Mouse (Mus musculus): Measurements from ENCODE around the gene Jmjd7.
A peak's percentile ranks its signal among the peaks of the same experiment; 100 is the strongest.

Jmjd7 gene

DNA sequence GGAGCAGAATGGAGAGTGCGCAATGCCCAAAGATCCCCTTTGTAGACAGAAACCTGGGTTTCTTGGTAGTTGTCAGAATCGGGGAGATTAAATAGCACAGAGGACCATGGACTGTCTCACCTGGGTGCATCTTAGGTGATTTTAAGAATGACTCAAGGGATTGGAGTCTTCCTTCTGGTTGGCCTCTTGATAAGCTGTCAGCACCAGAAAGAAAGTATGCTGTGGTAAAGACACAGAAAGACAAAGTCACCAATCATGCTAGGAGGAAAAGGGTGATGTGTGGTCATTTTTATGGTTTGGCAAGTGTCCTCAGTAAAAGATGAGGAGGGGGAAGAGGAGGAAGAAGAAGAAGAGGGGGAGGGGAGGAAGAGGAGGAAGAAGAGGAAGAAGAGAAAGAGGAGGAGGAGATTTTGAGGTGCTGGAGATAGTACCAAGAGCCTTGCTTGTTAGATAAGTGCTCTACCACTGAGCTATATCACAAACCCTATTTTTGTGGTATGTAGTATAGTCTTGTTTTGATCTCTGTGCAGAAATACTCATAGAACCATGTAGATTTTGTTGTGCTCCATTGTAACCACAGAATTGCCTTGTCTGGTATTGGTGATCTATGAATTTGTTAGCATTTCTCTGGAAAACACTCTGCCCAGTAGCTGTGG, 13.3 kb upstream of the Jmjd7 start:
- DNase-seq = no peak

DNA sequence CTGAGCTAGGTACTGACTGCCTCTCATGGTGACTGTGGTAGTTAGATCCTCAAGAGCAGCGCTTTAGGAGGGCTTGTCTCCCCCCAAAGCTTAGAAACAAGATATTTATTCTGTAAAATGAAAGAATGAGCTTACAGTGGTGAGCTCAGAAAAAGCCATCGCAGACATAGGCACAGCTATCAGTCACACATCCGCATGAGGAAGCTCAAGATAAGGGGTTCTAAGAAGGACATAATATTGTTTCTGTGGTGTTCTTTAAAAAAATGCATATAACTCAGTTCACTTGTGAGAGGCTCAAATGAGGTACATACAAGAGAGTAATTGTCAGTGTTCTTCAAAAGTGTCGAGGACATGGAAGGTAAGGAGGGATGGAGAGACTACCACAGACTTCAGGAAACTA, 11.4 kb upstream of the Jmjd7 start:
- DNase-seq = no peak

DNA sequence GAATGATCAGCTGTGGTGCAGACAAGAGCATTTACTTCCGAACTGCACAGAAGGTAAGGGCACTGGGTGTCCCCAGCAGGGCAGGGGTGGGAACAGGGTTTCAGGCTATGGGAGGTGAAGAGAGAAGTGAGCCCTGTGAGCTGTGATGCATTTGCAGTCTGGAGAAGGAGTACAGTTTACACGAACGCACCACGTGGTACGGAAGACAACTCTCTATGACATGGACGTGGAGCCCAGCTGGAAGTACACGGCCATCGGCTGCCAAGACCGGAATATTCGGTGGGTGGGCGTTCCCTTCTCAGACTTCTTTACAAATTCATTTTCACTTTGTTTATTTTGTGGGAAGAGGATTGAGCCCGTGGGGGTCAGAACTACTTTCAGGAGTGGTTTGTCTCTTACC, 9.7 kb upstream of the Jmjd7 start:
- DNase-seq = no peak

DNA sequence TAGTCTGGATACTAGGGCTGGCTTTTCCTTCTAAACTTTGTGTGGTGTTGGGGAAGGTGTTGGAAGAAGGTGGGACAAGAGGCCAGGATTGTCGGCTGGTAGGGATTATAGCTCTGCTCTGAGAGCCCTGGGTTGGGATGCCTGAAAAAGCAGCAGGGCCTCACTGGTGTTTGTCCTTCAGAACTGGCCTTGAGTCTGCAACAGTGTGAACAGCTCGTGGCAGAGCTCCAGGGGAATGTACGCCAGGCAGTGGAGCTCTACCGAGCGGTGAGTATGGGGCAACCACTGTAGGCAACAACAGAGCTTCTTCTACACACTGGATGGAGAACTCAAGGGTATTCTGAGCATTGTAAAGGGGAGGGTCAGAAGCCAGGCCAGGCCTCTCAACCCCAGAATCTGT, 2.9 kb upstream of the Jmjd7 start:
- no peak for DNase-seq

DNA sequence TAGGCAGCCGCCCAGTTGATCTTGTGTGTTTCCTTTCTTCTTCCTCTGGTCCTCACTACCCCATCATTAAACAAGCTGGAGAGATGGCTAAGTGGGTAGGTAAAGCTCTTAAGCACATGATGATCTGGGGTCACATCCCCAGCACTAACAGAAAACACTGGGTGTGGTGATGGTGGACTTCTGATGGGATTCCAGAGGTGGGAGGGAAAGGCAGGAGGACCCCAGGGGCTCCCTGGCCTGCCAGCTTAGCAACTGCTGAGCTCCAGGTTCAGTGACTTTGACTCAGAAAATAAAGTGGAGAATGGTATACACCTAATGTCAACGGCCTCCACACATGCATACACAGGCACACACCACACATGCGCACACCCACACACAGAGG, 658 bp downstream of the Jmjd7 start:
- DNase-seq = no peak

DNA sequence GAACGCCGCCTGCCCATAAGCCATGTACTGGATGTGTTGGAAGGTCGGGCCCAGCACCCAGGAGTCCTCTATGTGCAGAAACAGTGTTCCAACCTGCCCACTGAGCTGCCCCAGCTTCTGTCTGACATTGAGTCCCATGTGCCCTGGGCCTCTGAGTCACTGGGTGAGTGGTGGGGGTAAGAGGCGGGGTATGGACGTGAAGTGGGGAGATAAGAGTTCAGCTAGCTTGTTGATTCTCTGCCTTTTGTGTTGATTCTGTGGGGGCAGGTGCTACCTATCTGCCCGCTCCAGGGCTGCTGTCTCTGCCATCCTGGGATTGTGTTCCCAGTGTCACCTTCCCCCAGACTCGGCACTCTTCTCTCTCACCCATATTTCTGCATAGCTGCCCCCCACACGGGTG, 3.1 kb downstream of the Jmjd7 start:
- no peak for DNase-seq

DNA sequence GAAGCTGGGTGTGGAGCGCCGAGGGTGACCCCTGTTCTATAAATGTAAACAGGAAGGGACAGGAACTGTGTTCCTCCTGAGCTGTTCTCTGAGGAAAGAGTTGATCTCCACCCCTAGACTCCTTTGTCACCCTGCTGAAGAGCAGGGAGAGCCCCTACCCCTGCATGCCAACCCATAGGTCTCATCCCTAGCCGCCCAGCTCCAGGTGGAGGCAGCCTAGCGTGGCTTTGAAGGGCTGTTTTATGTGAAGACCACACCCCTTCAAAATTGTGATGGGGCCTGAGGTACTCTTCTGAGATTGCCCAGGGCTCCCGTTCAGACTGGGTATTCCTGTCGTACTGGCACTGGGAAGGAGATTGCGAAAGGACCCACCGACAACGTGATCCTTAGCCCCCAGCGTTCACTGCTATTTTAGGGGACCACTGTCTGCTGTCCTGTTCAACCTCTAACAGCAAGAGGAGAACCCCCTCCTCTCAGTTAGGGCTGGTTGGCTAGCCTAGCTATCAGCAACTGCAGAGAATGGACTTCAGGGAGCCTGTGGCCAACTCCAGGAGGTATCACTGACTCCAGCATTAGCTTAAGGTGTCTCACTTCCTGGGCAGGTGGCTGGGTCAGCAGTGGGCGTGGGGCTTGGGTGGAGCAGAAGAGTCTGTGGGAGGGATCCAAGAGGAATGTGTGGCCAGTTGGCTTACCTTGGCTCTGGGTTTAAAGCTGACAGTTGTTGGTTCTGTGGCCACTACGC, 5.6 kb downstream of the Jmjd7 start, which contains the start of gene Pla2g4b:
Gene Pla2g4b (plus strand): TSS at position 692 of the 742 bp plus-strand sequence.
- DNase-seq = no peak

DNA sequence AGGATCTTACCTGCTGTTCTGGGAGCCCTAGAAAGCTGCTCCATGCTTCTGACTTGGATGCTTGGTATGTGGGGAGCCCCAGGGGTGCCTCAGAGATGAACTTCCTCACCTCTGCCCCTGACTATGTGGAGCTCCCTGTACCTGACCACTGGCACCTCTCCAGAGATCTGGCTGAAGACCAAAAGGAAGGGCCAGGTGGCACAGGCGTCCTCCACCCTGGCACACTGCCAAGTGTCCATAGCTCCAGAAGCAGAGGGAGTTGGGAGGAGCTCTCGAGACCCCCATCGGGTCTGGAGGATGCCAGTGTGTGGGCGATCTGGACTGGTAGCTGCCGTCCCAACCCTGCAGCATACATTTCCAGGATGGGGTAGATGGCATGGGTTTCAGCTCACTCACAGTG, 6.4 kb downstream of the Jmjd7 start:
- peak; percentile 73 to 83 for DNase-seq

DNA sequence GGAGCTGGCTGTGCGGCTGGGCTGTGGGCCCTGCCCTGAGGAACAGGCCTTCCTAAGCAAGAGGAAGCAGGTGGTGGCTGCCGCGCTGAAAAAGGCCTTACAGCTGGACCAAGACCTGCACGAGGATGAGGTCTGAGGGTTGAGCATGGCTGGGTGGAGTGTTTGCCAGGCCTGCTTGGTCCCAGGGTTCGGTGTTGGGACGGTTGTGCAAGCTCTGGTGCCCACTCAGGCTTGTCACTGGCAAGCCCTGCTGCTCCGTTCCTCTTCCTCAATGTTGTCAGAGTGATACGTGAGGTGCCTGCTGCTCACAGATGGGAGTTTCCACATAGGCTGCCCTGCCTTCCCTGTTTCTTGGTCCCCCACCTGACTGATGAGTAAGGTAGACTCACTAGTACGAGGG, 10.5 kb downstream of the Jmjd7 start:
- DNase-seq = no peak

DNA sequence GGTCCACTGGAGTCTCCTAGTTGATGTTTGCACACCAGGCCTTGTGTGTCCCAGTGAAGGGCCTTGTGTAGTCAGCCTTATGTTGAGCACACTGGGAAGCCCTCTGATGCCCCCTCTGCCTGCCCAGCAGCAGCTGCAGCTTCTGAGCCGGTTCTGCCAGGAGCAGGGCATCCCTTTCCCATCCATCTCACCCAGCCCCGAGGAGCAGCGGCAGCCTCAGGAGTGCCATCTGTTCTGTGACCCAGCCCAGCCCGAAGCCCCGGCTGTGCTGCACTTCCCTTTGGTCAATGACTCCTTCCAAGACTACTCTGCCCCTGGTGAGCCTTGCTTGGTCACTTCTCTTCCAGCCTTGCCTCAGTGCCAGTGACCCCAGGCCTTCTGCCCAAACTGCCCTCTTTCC, 13.7 kb downstream of the Jmjd7 start:
- DNase-seq = peak; percentile 58 to 64

DNA sequence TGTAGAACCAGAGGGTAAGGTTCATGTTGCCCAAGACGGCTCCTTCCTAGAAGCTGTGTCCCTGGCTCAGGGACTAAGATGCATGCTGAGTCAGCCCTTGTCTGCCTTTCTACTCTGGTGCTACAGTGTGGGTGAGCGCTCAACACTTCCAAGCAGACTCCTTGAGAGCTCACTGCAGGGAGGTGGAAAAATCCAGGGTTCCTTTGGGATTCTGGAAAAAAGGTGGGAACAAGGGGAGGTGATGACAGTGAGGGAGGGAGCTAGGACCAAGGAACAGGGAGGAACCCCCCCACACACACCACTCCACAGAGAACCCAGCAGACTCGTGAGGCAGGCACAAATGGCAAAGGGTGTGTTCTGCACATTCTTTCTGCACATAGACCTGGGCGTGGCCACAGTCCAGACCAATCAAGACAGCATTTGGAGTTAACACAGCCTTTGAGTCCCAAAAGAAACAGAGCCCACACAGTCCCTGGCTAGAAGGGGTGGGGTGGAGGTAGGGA, 16.9 kb downstream of the Jmjd7 start:
- no peak for DNase-seq

DNA sequence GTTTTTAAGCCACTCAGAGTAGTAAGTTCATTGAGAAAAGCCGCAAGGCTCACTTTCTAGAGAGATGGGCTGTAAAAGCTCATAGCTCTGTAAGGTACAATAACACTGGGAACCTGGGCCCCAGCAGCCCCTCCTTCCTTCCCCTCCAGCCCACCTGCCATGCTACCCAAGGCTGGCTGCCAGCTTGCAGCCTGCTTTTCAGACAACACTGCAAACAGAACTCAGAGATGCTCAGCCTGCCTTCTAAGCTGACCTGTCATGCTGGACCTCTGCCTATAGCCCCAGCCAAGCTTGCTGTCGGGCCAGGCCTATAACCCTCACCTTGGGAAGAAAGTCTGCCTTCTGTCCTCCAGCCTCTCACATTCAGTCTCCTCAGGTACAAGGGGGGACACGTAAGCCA, 17.4 kb downstream of the Jmjd7 start:
- DNase-seq = peak in 1 of 2 experiments; percentile 32

DNA sequence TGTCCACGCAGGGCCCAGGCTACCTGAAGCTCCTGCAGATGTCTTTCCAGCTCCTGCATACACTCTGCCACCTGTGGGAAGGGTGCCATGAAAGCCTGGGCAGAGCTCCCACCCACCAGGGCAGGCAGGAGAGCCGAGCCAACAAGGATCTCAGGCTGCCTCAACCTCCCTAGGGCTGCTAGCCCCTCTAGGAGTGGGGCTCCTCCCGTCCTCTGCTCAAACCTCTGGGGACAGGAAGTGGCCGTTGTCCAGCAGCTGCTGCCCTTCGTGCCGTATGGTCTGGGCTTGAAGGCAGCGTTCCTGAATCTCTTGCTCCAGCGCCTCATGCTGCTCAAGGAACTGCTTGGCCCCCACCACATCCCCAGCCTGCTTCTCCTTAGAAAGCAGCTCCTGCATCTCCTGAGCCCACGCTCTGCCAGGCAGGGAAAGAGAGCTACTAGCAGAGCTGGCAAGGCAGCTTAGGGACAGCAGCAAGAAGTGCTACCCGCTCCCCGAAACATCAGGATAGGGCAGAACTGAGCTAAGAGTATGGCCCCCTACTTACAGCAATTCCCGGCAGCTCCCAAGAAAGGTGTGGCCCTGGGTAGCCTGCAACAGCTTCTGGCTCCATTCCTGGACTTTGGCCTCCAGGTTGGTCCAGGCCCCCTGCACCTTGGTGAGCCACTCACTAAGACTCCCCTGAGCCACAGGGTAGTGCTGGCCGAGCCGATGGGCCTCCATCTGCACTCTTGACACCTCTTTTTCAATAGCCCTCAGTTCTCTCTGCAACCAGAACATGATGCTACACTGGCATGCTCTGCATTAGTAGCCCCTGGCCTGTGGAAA, 19.4 kb downstream of the Jmjd7 start:
- no peak for DNase-seq

DNA sequence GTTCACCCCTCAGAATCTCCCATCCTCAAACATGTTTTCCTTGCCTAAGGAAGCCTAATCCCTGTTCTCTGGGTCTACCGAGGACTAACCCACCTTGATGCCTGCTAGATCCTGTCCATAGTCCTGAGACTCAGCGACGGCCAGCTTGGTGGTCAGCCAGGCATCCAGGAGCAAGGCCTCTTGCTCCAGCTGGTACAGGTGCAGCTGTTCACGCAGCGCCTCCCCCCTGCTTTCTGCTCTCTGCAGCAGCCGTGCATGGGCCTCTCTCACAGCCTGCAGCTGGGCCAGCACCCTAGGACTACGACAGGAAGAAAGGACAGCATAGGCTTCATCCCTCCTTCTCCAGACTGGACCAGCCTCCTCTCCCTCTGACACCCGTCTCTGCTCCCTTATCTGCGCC, 20.9 kb downstream of the Jmjd7 start:
- no peak for DNase-seq

DNA sequence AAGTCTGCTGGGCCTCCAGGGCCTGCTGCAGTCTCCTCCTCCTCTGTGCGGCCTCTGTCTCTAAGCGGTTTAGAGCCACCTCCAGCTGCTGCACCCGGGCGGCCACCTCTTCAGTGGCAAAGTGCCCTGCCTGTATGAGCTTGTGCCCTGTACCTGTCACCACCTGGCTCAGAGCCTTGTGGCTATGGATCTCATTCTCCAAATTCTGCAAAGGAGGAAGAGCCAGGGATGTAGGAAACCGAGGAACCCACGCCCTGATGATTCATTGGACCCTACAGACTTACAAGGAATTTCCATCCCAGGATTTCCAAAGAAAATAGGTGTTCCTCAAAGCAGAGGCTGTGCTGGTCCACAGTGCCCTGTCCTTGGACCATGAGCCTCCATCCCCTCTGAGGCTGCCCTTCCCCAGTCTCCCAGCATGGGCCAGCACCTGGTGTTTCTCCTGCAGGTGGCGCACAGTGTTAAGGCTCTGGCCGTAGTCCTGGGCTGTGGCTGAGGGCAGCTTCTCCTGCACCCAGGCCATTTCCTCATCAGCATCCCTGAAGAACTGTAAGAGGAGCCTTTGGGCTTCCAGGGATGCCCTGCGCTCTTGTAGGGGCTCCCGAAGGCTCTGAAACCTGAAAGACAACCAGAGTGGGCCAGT, 22.5 kb downstream of the Jmjd7 start:
- DNase-seq = peak; percentile 47 to 69

DNA sequence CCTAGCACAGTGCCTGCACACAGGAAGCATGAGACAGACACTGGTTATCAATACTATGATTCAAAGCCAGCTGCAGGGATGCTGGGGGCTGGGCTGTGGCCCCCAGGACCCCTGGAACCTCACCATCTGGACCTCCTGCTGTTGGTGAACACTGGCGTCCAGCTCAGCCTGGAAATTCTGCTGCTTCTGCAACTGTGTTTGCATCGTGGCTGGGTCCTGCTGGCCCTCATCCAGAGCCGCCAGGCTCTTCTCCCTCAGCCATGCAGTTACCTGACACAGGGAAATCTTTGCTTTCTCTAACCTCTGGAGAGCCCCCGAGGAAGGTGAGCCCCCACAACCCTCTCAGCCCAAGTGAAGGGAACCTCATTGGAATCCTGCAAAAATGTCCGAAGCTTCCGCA, 24.1 kb downstream of the Jmjd7 start:
- DNase-seq = no peak

DNA sequence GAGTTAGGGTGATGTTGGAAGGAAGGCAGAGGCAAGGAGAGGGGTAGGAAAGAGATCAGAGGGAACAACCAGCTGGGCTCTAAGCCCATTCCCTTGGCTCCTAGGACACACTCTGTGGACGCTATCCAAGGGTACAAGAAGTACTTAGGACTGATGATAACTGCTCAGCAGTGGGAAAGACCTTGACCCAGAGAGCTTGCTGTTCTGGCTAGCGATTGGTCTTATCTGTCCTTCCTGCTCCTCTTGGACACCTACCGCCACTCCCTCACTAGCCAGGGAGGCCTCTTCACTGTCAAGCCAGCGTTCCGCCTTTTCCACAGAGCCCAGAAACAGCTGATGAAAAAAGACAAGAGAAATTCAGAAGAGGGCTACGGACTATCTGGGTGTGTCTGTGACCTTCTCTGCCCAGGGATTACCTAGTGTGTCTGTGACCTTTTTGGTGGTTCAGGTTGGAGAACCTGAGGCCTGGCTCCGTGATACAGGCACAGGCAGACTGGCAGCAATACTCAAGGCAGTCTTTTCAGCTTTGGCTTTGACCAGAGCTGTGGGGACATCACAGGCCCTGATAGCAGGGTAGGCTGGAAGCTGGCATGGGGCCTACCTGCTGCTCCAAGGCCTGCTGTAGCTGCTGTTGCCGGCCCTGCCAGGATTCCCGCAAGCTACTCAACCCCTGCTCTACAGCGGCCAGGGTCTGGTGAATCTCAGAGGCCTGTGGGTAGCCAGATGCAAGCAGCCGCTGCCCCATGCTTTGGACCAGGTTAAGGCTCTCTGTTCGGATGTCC, 27.7 kb downstream of the Jmjd7 start:
- DNase-seq = no peak

DNA sequence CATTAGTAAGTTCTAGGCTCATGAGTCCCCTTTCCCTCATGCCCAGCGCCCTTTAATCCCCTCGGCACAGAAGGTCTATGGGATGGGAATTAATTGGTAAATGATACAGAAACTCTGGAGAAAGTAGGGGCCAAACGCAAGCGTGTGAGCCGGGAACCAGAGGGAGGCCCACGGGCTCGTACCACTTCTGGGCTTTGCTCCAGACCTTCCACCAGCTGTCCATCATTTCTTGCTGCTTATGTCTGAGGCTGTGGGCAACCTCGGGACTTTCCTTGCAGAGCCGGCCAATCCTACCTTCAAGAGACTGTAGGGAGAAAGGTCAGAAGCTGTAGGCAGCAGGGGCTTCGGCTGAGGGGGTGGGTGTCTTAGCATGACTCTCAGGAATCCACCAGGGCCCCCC, 28.6 kb downstream of the Jmjd7 start:
- no peak for DNase-seq

DNA sequence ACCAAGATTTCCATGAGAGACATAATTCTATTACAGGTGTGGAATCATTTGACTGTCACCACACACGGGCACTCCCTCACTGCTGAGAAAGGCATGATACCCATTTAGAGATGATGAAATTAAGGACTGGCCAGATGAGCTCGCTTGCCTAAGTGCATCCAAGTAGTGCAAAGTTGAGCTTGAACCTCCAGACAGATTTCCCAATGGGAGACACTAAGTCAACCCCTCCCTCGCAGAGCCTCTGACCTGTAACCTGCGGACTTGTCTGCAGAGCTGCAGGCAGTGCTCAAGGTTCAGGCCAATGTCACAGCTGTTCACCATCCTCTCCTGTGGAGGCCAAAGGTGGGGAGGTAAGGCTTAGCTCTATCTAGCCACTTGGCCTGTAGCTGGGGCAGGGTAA, 31.5 kb downstream of the Jmjd7 start:
- DNase-seq = no peak

DNA sequence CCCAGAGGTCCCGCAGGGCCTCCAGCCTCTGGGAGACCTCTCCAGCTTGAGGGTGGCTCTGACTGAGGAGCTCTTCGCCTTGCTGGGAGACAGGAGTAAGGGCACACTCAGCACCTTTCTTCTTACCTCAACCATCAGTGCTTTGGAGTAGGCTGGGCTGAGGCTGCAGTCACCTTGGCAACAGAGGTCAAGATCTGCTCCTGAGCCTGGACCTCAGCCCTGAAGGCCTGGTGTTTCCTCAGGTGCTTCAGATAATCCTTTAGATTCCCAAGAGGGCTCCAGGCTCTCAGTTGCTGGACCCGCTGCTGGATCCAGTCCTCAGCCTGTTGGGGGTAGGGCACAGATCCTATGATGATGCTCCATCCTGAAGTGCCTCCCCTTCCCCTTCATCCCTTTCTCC, 32.2 kb downstream of the Jmjd7 start:
- no peak for DNase-seq

DNA sequence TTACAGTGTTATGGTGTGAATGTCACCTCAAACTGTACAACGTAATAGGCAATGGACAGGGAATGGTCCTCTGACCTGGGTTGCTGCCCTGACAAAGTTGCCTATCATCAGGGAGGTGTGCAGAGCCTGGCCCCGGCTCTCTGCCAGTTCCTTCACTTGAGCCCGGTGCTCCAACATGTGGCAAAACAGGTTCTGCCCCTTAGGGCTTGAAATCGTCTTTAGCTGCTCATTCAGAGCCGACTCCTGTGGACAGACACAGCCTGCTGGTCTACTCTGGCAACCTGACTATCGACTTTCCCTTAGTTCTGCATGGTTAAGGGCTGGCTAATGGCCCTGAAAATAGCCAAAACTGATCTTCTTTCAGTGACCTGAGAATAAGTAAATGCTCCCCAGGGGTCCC, 32.9 kb downstream of the Jmjd7 start:
- no peak for DNase-seq

DNA sequence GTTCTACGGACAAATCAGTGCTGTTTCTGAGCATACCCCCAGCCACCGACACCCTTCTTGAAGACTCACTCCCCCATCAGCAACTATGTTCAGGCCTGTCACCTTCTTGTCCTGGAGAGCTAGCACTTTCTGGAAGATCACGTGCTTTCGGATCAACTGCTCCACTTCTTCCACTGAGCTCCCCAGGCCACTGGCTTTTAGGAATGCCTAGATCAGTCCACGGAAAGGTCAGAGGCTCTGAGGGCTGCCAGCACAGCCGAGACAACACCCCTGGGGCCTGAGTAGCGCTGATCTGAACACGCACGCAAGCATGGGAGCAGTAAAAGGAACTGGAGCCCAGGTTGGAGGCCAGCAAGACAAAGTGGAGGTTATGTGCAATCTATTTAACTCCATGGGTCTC, 33.4 kb downstream of the Jmjd7 start:
- no peak for DNase-seq
